Mouse (Mus musculus) heart, adult 8-10 months (tissue): ENCODE measurements around the gene Zbed4. TPM values are rescaled to one million over a fixed set of nuclear protein-coding genes. Genes with fewer than 3 reads are reported as not detected.
"Not testable (repeated sequence)": the region's sequence is repeated elsewhere in the genome, so short reads cannot be mapped to it uniquely, and the experiment has no call there.

Source experiments
- DNase-seq: peaks from one replicate; pipeline ENCODE4 v3.0.0; 2022; ENCODE audit warnings: low spot score
- total RNA-seq, 4 experiments: library from RNA; stranded (reverse); gene quantifications; 2 replicates each; pipeline ENCODE4 v1.2.4; 2022

The Zbed4 gene
- 10 to 100 TPM in 1 of 4 experiments, 1 to 10 TPM in 3; 6.6 to 11.4 (median 8.3) TPM for total RNA-seq

DNA sequence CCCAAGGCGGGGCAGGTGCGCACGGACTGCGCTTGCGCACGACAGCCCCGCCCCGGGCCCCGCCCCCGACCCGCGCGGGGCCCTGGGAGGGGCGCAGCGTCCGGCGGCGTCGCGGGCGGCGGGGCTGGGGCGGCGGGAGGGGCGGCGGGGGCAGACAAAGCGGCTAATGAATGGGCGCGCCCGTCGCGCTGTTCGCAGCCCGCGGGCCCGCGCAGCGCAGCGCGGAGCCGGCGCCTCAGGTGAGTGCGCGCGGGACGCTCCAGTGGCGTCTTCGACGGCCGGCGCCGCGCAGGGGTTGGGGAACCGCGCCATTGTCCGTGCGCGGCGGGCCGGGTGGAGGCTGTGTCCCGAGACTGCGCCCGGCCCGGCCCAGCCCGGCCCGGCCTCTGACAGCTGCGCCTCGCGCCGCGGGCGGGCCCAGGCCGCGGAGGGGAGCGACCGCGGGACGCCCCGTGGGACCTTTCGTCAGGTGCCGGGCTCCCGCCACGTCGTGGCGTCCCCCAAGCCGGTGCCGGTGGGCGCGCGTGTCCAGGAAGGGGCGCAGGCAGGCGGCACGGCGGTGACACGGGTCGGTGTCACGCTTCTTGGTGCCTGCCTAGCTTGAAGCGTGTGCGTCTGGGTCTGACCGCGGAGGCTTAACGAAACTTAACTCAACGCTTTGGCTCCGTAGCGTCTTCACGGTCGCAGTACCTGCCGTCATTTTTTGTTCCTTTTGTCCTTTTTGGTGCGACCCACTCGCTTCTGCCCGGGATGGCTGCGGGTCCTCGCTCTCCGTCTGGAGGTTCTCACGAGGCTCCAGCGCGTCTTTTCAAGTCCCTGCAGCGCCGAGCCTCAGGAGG is at the start of gene Zbed4:
TSS of gene Zbed4 (plus strand) at position 97 of the 839 bp plus-strand sequence.
- DNase-seq = peak; percentile 27

DNA sequence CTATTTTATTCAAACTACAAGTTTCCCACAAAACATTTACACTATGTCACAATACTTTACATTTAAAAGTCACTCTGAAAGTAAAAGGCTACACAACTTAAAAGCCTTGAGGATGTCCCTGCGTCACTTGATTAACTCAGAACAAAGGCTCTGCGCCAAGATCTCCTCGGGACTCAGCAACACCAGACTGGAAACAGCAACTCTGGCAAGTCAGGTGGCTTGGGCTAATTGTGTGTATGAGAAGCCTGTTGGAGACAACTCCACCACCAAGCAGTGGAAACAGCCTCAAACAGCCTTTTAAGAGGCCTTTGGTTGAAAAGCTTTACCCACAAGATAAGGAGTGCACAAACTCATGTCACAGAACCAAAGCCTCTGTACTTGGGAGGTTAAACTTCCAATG is 49.0 kb upstream of the Zbed4 start:
- peak; percentile 66 for DNase-seq

DNA sequence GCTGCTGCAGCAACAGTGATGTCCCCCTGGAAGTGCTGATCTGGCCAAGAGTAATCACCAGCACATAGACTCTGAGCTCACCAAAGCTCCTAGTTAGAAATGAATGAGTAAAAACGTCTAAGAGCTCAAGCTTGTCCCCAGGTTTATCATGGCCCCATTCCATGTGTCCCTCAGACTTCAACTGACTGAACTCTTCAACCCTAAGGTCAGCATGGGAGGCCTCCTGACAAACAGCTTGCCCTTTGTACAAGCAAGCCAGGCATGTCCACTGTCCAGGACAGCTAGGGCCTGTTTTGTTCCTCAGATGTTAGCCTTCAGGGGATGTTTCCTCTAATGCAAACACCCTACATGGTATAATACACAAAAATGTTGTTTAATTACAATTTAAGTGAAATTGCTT is 47.2 kb upstream of the Zbed4 start:
- DNase-seq = no peak

DNA sequence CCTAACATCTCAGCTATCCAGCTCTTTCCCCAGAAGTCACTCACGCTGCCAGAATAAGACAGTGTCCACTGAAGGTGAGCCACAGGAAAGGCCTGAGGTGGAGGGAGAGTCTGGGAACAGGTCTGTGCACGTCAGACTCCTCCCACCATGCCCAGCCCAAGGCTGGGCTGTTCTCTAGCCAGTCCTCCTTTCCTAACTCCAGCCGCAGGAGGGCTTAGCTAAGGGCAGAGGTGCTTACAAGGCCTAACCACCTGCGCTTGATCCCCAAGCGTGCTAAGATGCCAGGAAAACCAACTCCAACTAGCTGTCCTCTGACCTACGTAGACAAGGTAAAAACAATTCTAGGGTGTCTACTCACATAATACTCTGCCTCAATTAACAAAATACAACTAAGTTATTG is 45.1 kb upstream of the Zbed4 start:
- no peak for DNase-seq

DNA sequence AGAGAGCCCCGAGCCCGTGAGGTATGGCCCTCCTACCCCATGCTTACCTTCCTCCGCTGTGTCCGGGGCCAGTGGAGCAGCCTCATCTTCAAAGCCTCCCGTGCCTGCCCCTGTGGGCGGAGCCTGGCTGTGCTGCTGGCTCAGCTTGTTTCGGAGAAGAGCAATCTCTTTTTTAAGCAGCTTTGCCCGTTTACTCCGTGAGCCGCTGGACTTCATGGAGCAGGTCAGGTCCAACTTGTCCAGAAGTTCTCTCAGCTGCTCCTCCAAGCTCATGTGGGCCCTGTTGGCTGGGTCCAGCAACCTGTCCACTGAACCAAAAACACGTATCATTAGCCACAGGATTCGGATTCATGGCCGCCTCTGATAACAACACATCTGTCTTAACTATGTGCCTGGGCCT is 44.5 kb upstream of the Zbed4 start:
- DNase-seq = not testable (repeated sequence)

DNA sequence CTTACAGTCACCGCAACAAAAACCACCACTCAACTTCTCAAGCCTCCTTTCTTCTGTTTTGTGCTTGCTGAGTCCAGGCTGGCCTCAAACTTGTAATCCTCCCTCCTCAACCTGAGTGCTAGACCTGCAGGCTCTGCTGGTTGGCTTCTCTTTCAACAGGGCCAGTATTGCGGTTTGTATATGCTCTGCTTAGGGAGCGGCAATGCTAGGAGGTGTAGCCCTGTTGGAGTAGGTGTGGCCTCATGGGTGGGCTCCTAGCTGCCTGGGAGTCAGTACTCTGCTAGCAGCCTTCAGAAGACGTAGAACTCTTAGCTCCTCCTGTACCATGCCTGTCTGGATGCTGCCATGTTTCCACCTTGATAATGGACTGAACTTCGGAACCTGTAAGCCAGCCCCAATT is 43.3 kb upstream of the Zbed4 start:
- no peak for DNase-seq

DNA sequence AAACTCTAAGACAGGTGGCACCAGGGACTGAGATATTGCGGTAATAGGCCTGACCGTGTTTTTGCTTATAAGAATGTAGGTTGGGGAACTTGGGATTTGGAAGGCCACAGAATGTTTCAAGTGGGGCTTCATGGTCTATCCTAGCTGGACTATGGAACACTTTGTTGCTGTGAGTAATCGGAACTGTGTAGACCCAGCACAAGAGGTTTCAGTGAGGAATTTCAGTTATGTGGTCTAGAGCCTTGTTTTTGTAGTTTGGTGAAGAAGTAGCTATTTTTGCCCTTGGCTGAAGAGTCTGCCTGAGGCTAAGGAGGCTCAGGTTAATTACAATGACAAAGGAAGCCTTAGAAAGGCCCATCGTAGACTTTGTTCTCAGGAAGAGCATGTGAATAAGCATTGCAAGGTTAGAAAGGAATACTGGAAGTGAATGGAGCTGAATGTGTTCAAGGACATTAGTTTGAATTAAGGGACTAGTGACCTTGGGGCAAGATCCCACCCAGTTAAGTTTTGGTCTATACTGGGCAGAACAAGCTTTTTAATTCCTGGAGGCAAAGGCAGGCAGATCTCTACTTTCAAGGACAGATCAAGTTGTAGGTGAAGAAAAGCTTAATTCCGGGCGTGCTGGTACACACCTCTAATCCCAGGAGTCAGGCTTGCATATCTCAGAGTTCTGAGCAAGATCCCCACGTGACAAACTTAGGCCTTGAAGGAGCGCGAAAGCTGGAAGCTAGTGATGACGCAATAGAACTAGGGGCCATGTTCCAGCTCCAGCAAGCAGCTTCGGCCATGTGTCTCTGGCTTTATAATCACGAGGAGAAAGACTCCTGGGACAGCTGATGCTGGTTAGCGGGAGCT is 42.6 kb upstream of the Zbed4 start:
- no peak for DNase-seq

DNA sequence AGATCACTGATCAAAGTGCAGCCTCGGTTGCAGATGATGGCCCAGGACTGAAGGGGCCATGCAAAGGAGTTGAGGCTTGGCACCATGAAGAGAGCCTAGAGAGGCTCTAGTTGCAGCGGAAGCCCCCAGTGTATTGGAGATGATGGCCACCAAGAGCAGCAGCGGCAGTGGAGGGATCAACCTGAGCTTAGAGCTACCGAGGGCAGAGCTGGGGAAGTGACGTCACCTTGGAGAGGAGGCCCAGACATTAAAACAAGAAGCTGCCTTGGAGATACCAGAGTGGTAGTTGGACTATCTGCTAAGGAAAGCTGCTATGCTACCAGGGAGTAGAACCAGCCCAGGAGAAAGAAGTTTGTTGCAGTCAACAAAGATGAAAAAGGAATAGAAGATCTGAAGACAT is 41.6 kb upstream of the Zbed4 start:
- DNase-seq = no peak

DNA sequence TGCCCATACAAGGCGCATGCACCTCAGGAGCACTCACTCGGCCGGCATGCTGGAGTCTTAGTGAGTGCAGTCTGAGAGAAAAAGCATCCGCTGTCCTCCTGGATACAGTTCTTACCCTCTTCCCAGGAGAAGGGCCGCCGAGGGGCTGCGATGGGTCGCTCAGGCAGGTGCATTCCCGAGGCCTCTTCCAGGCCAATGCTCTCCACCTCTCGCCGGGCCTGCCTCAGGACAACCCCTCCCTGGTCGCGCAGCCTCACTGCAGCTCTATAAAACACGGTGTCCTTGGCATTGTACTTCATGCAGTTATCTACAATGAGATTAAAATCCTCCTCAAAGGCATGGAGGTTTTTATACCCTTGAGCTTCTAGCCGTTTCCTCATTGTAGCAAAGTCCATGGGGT is 39.0 kb upstream of the Zbed4 start:
- DNase-seq = no peak

DNA sequence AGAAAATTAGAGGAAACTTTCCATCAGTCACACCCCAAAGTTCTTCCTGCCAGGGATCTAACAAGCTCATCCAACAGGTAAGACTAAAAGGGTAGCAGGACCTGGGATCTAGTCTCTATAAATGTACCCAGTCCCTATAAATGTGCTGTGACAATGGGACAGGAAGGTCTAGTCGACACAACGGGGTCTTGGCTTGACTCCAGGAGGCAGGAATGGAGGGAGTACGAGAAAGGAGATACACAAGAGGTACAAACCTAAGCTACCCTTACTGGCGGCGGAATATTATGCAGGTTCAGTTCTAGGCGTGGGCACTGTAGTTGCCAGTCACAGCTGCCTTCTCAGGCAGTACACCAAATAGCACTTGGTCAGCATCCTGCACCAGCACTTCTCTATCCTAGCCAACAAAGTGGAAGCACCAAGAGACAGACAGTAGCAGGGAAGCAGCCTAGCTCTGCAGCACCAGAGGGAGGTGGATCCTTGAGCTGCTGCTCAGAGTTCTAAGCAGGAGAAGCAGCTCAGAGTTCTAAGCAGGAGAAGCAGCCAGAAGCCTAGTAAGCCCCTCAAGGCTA is 37.4 kb upstream of the Zbed4 start:
- no peak for DNase-seq

DNA sequence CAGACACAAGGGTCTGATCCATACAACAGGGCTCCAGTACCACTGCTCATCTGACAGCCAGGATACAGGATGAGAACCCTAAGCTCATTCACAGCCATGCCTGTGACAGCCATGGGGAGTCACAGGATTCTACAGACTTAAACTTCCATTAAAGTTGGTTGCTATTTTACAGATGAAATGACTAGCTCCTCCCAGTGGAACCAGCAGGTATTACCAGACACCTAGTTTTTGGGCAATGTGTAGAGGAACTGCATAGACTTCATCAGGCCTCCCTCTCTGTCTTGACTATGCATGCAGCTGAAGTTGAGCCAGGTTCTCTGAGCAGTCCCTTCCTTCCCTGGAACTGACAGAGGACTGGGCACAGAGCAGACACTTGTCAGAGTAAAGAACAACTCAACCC is 35.1 kb upstream of the Zbed4 start:
- DNase-seq = no peak

DNA sequence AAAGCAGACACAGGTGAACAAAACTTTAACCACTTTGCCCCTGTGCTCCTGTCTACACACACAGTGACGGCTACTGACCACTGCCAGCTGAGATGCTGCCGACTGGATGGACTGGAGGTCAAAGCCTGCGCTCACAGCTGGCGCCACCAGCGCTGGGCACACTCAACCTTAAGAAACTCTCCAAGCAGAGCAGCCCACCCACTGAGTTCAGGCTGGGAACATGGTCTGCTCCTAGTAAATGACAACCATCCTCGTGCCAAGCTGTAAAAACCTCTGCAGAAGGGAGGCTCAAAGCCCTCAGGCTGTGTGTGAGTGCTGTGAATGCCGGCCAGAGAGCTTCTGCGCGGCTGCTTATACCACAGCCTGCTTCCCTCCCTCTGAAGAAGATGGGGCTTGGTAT is 34.2 kb upstream of the Zbed4 start:
- no peak for DNase-seq

DNA sequence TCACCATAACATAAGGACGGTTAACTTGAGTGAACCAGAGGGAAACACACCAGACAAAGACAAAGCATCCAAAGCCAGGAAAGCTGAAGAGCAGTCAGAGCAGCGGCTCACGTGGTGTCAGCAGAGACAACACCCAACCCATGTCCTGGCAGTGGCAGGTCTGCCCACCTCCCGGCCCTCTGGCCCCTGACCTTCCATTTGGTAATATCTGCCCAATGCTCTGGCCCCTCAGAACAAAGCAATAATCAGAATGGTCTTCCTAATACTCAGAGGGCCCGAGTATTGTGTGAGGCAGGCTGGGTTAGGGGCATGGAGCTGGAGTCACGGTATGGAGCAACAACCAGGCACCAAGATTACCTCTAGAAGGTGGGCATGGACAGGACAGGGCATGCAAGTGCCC is 28.3 kb upstream of the Zbed4 start:
- no peak for DNase-seq

DNA sequence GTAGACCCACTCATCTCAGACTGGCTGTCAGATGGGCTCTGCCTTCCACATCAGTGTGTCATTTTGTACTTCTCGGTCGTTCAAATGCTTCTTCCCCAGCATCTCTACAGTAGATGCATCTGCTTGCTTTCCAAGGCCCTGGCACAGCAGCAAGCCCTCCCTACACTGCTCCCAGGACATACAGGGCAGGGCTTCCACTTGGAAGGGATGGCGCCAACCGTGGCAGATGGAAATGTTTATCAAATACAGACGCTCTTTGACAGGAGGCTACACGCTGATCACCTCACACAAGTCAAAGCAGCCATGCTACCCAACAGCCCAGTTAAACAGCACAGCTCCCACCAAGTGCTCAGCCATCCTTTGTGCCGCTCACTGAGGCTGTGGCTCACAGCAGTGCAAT is 27.1 kb upstream of the Zbed4 start:
- DNase-seq = no peak

DNA sequence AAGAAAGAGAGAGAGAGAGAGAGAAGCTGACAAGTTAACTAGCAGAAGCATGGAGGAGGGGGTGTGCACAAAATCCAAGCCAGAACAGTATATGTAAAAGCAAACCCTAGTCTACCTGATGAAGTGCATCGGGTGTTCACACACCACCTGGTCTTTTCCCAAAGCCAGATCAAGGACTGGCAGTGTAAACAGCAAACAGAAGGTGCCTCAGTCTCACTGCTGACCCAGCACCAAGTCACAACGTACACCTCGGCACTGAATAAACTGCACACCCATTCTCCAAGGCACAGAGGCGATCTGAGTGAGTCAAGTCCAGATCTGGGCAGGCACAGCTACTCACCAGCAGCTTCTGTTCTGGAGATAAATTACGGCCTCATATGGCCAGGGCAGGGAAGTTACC is 26.4 kb upstream of the Zbed4 start:
- DNase-seq = no peak

DNA sequence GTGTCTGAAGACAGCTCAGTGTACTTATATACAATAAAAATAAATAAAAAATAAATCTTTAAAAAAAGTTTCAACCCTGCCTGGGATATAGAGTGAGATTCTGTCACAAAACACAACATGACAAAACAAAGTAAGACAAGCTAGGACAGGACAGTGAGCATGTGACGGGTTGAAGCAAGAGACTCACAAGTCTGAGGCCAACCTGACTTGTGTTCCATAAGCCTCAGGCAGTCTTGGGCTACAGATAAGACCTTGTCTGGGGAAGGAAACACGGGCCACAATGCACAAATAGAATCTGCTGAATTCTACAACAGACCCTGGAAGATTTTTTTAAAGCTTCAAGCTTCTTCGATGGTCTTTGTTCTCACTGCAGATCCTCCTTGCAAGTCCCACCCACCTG is 24.3 kb upstream of the Zbed4 start:
- no peak for DNase-seq

DNA sequence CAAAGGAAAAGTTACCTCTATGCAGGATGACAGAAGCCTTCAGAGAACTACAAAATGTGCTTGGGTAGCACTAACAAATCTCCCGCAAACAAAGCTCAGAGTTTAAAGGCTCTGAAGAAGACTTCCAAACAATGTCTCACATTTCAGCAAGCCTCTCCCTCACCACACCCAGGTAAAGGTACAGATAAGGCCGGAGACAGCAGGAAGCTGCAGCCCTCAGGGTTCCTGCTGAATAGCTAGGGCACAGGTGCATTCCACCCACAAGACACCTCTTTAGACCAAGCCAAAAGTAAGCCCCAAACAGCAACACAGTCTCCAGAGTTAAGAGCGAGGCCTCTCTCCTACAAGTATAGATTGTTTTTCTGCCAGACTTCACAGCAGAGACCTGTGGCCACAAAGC is 20.7 kb upstream of the Zbed4 start:
- no peak for DNase-seq

DNA sequence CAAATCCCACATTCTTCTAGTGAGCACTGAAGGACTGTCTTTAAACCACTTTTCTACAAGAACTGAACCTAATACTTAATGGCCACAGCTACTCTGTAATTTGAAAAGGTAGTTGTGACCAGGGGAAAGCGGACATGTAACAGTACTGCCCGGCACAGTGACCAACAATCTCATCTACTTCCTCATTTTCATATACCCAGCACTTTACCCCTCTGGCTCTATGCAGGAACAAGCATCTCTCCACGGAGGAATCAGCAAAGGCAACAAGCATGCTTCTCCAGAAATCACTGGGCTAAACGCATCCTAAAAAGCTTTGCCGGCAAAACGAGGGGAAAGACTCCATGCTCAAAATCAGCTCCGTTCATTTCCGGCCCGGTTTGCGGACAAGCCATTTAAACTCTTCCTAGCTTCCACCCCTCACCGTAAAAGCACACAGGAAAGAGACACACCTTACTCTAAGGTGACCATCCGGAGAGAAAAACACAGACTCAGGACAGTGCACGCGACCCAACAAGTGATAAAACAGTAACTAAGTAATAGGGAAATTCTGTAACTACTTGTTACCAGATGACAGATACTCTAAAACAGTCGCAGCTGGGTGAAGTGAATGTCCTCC is 18.9 kb upstream of the Zbed4 start:
- DNase-seq = no peak

DNA sequence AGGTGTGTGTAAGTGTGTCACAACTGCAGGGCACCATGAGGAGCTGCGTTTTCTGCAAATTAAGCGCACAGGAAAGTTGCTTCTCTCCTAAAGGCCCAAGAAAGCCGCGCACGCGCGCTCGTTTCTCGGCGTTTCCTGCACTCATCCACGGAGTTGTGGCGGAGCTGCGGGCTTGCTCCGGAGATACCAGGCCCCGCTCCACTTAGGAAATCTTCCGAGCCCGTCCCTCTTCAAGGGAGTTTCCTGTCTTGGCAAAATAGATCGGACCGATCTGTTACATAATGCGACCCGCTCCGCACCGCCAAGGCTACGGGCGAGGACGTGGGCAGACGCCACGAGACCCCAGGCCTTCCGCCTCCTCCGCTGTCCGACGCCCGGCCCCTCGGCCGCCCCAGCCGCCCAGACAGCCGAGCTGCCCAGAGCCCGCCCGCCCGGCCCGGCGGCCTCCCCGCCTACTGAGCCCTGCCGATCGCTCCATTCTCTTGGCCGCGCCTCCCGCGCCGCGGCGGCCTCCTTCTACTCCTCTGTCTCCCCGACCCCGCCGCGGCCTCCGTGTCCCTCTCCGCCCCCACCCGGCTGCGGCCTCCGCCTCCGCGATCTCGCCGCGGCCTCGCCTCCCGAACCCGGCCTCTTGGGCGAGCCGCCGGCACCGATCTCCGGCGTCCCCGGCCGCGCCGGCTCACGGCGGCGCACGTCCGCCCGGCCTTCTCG is 18.3 kb upstream of the Zbed4 start:
- peak; percentile 70 for DNase-seq

DNA sequence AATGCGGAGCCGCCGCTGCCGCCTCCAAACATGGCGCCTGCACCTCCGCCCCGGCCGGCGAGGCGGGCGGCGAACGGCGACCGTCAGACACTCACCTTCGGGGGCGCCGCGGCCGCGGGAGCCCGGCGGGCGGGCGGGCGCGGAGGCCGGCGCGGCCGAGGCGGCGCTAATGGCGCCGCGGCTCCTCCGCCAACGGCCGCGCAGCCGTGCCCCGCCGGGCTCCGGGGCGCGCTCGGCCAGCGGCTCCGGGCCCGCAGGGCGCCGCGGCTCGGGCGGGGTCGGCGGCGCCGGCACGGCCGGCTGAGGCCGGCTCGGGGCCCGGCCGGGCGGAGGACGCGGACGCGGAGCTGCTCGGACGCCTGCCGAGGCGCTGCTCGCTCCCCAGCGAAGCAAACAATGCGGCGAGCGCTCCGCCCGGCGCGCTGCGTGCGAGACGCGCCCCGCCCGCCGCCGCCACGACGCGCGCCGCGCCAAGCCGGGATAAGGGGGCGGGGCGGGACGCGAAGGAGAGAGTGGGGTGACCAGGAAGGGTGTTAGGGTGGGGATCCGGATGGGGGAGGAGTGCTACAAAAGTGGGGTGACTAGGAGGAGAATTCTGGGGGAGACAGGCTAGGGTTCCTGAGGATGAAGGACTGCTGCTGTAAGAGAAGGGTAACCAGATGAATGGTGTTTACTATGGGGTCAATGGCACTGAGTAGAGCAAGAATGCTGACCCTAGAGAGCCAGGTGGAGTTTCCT is 17.5 kb upstream of the Zbed4 start, which contains the start of gene Brd1:
TSS of gene Brd1 (minus strand) at position 400 of the 738 bp plus-strand sequence.
- DNase-seq = peak; percentile 75

DNA sequence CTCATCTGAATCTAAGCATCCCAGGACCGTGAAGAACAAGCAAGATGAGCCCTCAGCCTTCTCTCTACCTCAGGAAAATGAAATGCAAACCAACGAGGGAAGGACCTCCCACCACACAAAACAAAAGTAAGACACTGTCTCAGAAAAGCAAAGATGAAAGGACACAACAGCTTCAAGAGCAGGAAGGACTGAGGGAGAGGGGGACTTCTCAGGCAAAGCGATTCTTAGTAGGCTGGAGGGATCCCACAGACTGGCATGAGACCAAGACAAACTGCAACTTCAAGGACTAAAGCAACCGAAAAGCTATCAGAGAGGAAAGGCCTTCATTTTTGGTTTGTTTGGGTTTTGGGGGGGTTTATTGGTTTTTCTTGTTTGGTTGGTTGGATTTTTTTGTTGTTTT is 15.3 kb upstream of the Zbed4 start:
- DNase-seq = no peak
